In the genomic region with DNA sequence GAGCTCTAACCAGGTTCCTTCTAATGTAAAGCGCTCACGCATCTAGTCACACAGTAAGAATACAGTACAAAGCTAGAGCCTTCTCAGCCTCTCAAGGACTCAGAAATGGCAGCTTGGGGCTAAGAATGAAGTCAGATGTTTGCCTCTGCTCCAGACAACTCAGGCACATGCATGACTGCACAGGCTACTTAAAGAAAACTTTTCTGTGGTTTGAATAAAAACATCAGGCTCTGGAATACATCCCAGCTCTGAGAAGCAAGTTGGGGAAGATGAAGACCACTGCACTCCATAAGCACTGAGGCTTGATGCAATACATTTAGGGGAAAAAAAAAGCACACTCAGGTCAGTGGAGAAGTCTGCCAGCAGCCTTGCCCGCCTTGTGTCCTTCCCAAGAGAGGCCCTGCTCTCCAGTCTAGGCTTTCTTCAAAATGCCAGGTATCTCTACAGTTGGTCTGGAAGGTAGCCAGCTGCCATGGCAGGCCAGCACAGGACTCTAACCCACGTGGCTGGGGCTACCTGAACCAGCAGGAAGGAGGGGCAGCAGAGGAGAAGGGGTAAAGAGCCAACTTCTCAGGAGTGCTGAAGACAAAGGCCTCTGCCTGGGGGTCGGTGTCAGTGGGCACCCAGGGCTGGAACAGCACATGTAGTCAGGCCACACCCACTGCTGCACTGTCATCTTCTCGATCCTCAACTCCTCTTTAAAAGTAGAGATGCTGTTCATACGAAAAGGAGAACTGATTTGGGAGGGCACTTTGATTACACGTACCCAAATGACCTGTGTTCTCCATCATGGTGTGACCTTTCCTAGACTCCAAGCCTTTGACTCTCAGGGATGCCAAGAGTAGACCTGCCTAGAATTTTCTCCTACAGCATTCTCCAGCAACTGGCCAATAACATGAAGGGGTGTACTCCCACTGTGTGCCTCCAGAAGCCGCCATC, we compare ENCODE assay signal across 13 mouse cellular contexts. TPM values are rescaled to one million over a fixed set of nuclear protein-coding genes. Genes with fewer than 3 reads are reported as not detected.
A peak's percentile ranks its signal among the peaks of the same experiment; 100 is the strongest.
DNase-seq lines count a peak whose midpoint lies in the region; ATAC-seq and TF ChIP-seq lines count a peak whose summit lies in the region.
"Had no signal": no experiment of that assay in that cellular context is flagged by ENCODE, and none has a peak within 500 bp of the region (broad histone marks: within the 10 kb centered on the region; RNA-seq: fewer than 3 reads in every experiment).

No protein-coding gene starts in this region.

- WGBS in kidney, embryonic 16.5 days = 85% methylated on average over 9 of the region's 9 CpGs

- no peak overlapping the region for H3K9ac ChIP-seq in kidney, embryonic 16.5 days (replicated peaks; ENCODE audit: low read length)
- H3K9ac ChIP-seq in MEL (ENCODE audit: control insufficient read depth, low read depth, low read length, poor library complexity, severe bottlenecking) = no peak overlapping the region
- H3K9ac ChIP-seq: embryonic facial prominence, embryonic 12.5 days; lung, embryonic 14.5 days had no signal

- H3K4me2 ChIP-seq in kidney, embryonic 16.5 days (replicated peaks; ENCODE audit: low read depth, low read length) = no peak overlapping the region
- H3K4me2 ChIP-seq: embryonic facial prominence, embryonic 12.5 days; lung, embryonic 14.5 days had no signal

- H3K4me1 ChIP-seq in kidney, embryonic 16.5 days (ENCODE audit: insufficient read depth, low read length) = peaks cover 14% of the 10 kb centered on the region
- H3K4me1 ChIP-seq in MEL (ENCODE audit: control insufficient read depth in 1 of 2, insufficient read depth in 2 of 2, low read length in 2 of 2) = no peaks in the 10 kb centered on the region

- no peak for ATAC-seq in cerebellum, adult (ENCODE audit: insufficient number of reproducible peaks, low FRiP score, low TSS enrichment)
- ATAC-seq in kidney, embryonic 16.5 days (ENCODE audit: low FRiP score, low TSS enrichment) = no peak
- ATAC-seq in inflammation-experienced regulatory T-cells, adult 6 months = no peak
- ATAC-seq: intestine, embryonic 16.5 days had no signal

- no peak overlapping the region for H3K4me3 ChIP-seq in kidney, embryonic 16.5 days (ENCODE audit: low read length)
- H3K4me3 ChIP-seq in MEL (ENCODE audit: control insufficient read depth in 1 of 2, insufficient read depth in 1 of 2, low read depth in 2 of 2, low read length in 2 of 2) = no peak overlapping the region
- H3K4me3 ChIP-seq: embryonic facial prominence, embryonic 12.5 days had no signal

- peaks cover 49% of the 10 kb centered on the region for H3K36me3 ChIP-seq in kidney, embryonic 16.5 days (ENCODE audit: insufficient read depth, low read length)
- H3K36me3 ChIP-seq in MEL (ENCODE audit: control insufficient read depth in 1 of 2, insufficient read depth in 2 of 2, low read length in 2 of 2) = no peaks in the 10 kb centered on the region

- TF ChIP-seq POLR2A in MEL (IDR thresholded peaks at IDR 0.05; ENCODE audit: control insufficient read depth in 1 of 2, insufficient read depth in 1 of 2, low read depth in 1 of 2, low read length in 2 of 2, poor library complexity in 1 of 2) = no peak

- TF ChIP-seq EP300 in MEL (IDR thresholded peaks at IDR 0.05; ENCODE audit: low read depth in 1 of 2, low read length in 2 of 2) = no peak

- no peaks in the 10 kb centered on the region for H3K9me3 ChIP-seq in kidney, embryonic 16.5 days (ENCODE audit: low read length)
- H3K9me3 ChIP-seq in MEL (replicated peaks; ENCODE audit: insufficient read depth, low read length) = no peaks in the 10 kb centered on the region
- H3K9me3 ChIP-seq: embryonic facial prominence, embryonic 12.5 days had no signal

- TF ChIP-seq RAD21 in MEL (IDR thresholded peaks at IDR 0.05; ENCODE audit: low read depth, low read length) = no peak

- DNase-seq in cerebellum, adult 11-12 months = peak; percentile 59
- peak; percentile 72 for DNase-seq in kidney, adult 11 months
- no peak for DNase-seq in MEL (ENCODE audit: low read depth, low spot score)
- peak; percentile 50 to 73 for DNase-seq in kidney, adult 8-10 months
- no peak for DNase-seq in right cerebral cortex, postnatal 14 days
- DNase-seq: lung, embryonic 14.5 days had no signal

- H3K79me2 ChIP-seq in MEL (ENCODE audit: control insufficient read depth, insufficient read depth, low read length, poor library complexity) = no peaks in the 10 kb centered on the region

- TF ChIP-seq CTCF in MEL (IDR thresholded peaks at IDR 0.05 in 2 of 3, conservative IDR thresholded peaks at IDR 0.05 in 1 of 3; ENCODE audit: control insufficient read depth in 1 of 3, insufficient read depth in 1 of 3, low read depth in 2 of 3, low read length in 3 of 3, poor library complexity in 1 of 3, severe bottlenecking in 1 of 3) = no peak

- H3K27me3 ChIP-seq in kidney, embryonic 16.5 days (ENCODE audit: insufficient read depth, low read length) = no peaks in the 10 kb centered on the region
- H3K27me3 ChIP-seq in MEL (ENCODE audit: control insufficient read depth in 1 of 2, insufficient read depth in 2 of 2, low read length in 2 of 2) = no peaks in the 10 kb centered on the region
- H3K27me3 ChIP-seq: embryonic facial prominence, embryonic 12.5 days had no signal

- H3K27ac ChIP-seq in kidney, embryonic 16.5 days (ENCODE audit: low read length) = no peak overlapping the region
- no peak overlapping the region for H3K27ac ChIP-seq in MEL (ENCODE audit: control insufficient read depth, low read depth, low read length)
- H3K27ac ChIP-seq: embryonic facial prominence, embryonic 12.5 days had no signal

TF ChIP-seq in MEL, 35 proteins besides CTCF, POLR2A, EP300 and RAD21:
- TF ChIP-seq MYB (IDR thresholded peaks at IDR 0.05; ENCODE audit: low read depth, low read length) = no peak
- peak; percentile 57 for TF ChIP-seq POLR2AphosphoS2 (IDR thresholded peaks at IDR 0.05; ENCODE audit: low read length)

RNA-seq across cellular contexts. Expression of gene Aagab, which starts 45.4 kb away (rescaled TPM):
- polyA plus RNA-seq in kidney, embryonic 16.5 days (2015; fragmentation: Nextera tagmentation; extraction: Ambion mirVana) = 35.0 and 38.3 TPM in 2 replicates
- total RNA-seq in MEL (2012; rRNA removed) = 15.1 and 16.1 TPM in 2 replicates
- 10 to 100 TPM in 1 of 2 experiments, not detected in 1; 27.4 TPM for polyA plus RNA-seq in MEL (2012; ENCODE audit: insufficient read depth in 1 of 2, insufficient read length in 2 of 2, low read depth in 1 of 2, low replicate concordance in 2 of 2, missing spikeins in 1 of 2)
- 10 to 100 TPM; 31.0 to 49.0 (median 47.8) TPM for polyA plus RNA-seq in inflammation-experienced regulatory T-cells, adult 6 months (2017; shearing (Covaris generic))

RNA-seq across cellular contexts. Expression of gene Iqch, which starts 45.6 kb away (rescaled TPM):
- not detected in 2 replicates for polyA plus RNA-seq in kidney, embryonic 16.5 days (2015; fragmentation: Nextera tagmentation; extraction: Ambion mirVana)
- total RNA-seq in MEL (2012; rRNA removed) = not detected in 2 replicates
- not detected for polyA plus RNA-seq in MEL (2012; ENCODE audit: insufficient read depth in 1 of 2, insufficient read length in 2 of 2, low read depth in 1 of 2, low replicate concordance in 2 of 2, missing spikeins in 1 of 2)
- polyA plus RNA-seq in inflammation-experienced regulatory T-cells, adult 6 months (2017; shearing (Covaris generic)) = not detected
- total RNA-seq: monocyte, adult 5-6 weeks had no signal
- polyA plus RNA-seq: heart, embryonic 14.5 days; intestine, embryonic 16.5 days had no signal

Comparison
In these comparisons a context has a peak if more than half of its experiments do, and no peak if none do; other contexts are left out.
1. DNase-seq: peak in cerebellum, adult 11-12 months (single experiment), kidney, adult 11 months (single experiment) and kidney, adult 8-10 months (2 of 2); none in MEL (single experiment) and right cerebral cortex, postnatal 14 days (single experiment).